Mouse (Mus musculus) stomach, embryonic 14.5 days (tissue): ENCODE results near the gene Lcmt1. TPM values are rescaled to one million over a fixed set of nuclear protein-coding genes. Genes with fewer than 3 reads are reported as not detected.

Experiments
- ATAC-seq: fragments of 200-750 bp; cut with Nextera tagmentation; 2 replicates; pipeline ENCODE4 v1.8.0; 2017; ENCODE audit warnings: low read depth, moderate TSS enrichment; ENCODE audit not compliant: insufficient number of reproducible peaks, insufficient read depth, low FRiP score
- H3K27ac ChIP-seq: fragments of 300-500 bp; sonication (generic); 2 replicates; pipeline ENCODE4 v1.5.1; 2014; ENCODE audit warnings: mild to moderate bottlenecking, low read length, moderate library complexity, mixed read lengths
- H3K27me3 ChIP-seq: fragments of 300-500 bp; sonication (generic); 2 replicates; pipeline ENCODE4 v1.6.1; 2014; ENCODE audit warnings: low read length, control low read depth, mixed read lengths; ENCODE audit not compliant: control insufficient read depth, insufficient read depth
- H3K36me3 ChIP-seq: fragments of 300-500 bp; sonication (generic); 2 replicates; pipeline ENCODE4 v1.6.1; 2014; ENCODE audit warnings: mild to moderate bottlenecking, control low read depth, low read length, moderate library complexity, mixed read lengths; ENCODE audit not compliant: control insufficient read depth, insufficient read depth
- H3K4me1 ChIP-seq: fragments of 300-500 bp; sonication (generic); 2 replicates; pipeline ENCODE4 v1.6.1; 2014; ENCODE audit warnings: low read length, control low read depth, mixed read lengths; ENCODE audit not compliant: control insufficient read depth, insufficient read depth
- H3K4me2 ChIP-seq: fragments of 300-500 bp; sonication (generic); replicated peaks from 2 replicates; pipeline ENCODE4 v1.6.1; 2014; ENCODE audit warnings: low read depth, low read length, control low read depth
- H3K4me3 ChIP-seq: fragments of 300-500 bp; sonication (generic); 2 replicates; pipeline ENCODE4 v1.5.1; 2014; ENCODE audit warnings: low read depth, low read length, control low read depth
- H3K9ac ChIP-seq: fragments of 300-500 bp; sonication (generic); replicated peaks from 2 replicates; pipeline ENCODE4 v1.6.1; 2014; ENCODE audit warnings: low read depth, mild to moderate bottlenecking, control low read depth, low read length, moderate library complexity, mixed read lengths
- H3K9me3 ChIP-seq: fragments of 300-500 bp; sonication (generic); 2 replicates; pipeline ENCODE4 v1.6.1; 2016; ENCODE audit warnings: low read depth, low read length, control low read depth; ENCODE audit not compliant: control insufficient read depth
- WGBS: fragments of 180-500 bp; shearing (Covaris S2); extraction: QIAGEN DNeasy Blood & Tissue Kit; methylation state at CpG from one replicate; pipeline ENCODE4 v1.1.7; 2014; 5-methylcytosine and 5-hydroxymethylcytosine counted together
- polyA plus RNA-seq: library from polyadenylated mRNA; unstranded; fragments of >200 nt; fragmentation: Nextera tagmentation; extraction: Ambion mirVana; gene quantifications from 2 replicates; pipeline ENCODE4 v1.2.1, GENCODE M21; 2014

Gene Lcmt1
- polyA plus RNA-seq, 1 experiment from 2014 or later = 49.8 TPM

DNA sequence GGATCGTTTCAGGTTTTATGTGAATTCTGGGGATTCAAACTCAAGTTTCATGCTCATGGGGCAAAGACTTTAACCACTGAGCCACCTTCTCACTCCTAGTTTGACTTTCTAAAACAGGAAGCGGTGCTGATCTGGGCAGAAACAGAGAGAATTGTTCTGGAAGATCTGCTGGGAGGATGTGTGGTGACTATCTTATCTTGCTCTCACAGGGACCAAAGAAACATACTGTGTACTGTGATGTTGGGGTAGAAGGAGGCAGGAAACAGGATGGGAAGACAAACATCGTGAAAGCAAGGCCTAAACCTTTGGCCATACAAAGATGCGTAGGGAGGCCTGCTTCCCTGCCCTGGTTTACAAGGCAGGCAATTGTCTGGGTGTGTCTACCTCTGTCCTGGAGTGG, 89.7 kb downstream of the Lcmt1 start:
- Histone ChIP-seq H3K36me3 (no peaks in the 10 kb centered on the region), H3K9me3 (no peaks in the 10 kb centered on the region), H3K4me2 (no peak overlapping the region), H3K4me3 (no peak overlapping the region), H3K9ac (no peak overlapping the region), H3K4me1 (no peaks in the 10 kb centered on the region), H3K27me3 (no peaks in the 10 kb centered on the region), H3K27ac (no peak overlapping the region)
- WGBS = 77% methylated on average over 4 of the region's 4 CpGs
- ATAC-seq = no peak; the same call in 1 of the 2 replicates

DNA sequence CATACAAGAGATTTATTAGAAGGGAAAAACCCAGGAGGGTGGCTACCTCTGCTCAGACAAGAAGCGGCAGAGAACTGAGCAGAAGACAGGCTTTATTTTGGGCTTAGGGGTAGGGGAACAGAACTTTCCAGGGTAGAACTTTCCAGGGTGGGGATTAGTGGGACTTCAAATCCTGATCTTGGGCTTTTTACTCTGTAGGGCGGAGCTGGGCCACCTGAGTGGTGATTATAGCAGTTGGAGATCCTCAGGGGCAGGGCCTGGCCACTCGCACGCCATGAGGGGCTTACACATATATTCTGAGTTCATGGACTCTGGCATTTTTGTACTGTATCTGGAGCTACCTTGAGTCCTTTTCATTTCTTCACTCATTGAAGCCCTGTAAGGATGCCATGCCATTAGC, 91.7 kb downstream of the Lcmt1 start:
- 84% methylated on average over 4 of the region's 4 CpGs for WGBS
- H3K9ac ChIP-seq = no peak overlapping the region
- no peak overlapping the region for H3K27ac ChIP-seq
- no peak overlapping the region for H3K4me2 ChIP-seq
- no peaks in the 10 kb centered on the region for H3K9me3 ChIP-seq
- H3K36me3 ChIP-seq = no peaks in the 10 kb centered on the region
- no peaks in the 10 kb centered on the region for H3K4me1 ChIP-seq
- no peaks in the 10 kb centered on the region for H3K27me3 ChIP-seq
- no peak overlapping the region for H3K4me3 ChIP-seq
- ATAC-seq = no peak

DNA sequence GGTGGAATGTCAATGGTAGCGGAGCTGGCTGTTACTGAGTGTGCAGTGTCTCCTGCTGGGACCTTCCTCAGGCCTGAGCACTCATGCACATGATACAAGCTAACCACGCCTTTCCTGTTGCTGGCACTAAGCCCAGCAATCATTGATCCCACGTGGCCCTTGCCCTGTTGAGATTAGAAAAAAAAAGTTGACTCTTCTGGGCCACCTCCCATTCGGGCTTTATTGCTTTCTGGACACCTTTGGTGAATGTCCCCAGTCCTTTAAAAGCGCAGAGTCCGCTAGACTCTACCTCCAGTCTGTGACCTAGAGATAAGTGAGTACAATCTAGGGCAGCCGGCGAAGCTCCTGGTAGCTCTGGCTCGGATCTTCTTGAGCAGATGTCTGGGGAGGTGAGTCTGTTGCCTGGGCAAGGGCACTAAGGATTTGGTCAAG, 92.5 kb downstream of the Lcmt1 start, which contains the start of gene Aqp8:
Gene Aqp8 (plus strand): TSS at position 222 of the 432 bp plus-strand sequence.
- no peak within 1 kb of the TSS for H3K4me2 ChIP-seq
- no peak within 1 kb of the TSS for H3K9ac ChIP-seq
- H3K27me3 ChIP-seq = no peaks in the 10 kb centered on the region
- WGBS = 72% methylated on average over 9 of the region's 9 CpGs
- H3K27ac ChIP-seq = no peak within 1 kb of the TSS
- ATAC-seq = peak; percentile 53
- H3K36me3 ChIP-seq = no peaks in the 10 kb centered on the region
- H3K9me3 ChIP-seq = no peaks in the 10 kb centered on the region
- no peak within 1 kb of the TSS for H3K4me3 ChIP-seq
- H3K4me1 ChIP-seq = no peaks in the 10 kb centered on the region

DNA sequence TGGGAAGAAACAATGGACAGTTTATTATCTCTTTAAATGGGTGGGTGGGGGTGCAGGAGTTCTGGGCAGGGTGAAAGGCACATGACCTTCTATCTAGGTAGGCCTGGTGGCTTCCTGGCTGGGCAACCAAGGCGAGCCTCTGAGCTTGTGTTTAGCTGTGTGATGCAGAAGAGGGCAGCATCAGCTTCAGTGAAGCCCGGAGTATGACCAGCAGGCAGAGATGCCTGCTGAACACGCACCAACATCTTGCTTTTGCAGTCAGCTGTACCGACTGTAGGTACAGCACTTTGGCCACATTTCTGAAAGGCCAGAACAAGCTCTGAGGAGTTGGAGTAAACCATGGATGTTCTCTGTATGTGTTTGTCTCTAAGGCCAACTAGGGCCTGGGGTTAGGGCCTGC, 94.0 kb downstream of the Lcmt1 start:
- Histone ChIP-seq H3K9me3 (no peaks in the 10 kb centered on the region), H3K36me3 (no peaks in the 10 kb centered on the region), H3K4me3 (no peak overlapping the region), H3K27me3 (no peaks in the 10 kb centered on the region), H3K27ac (no peak overlapping the region), H3K4me1 (no peaks in the 10 kb centered on the region), H3K9ac (no peak overlapping the region), H3K4me2 (no peak overlapping the region)
- no peak for ATAC-seq
- WGBS = 81% methylated on average over 4 of the region's 4 CpGs

DNA sequence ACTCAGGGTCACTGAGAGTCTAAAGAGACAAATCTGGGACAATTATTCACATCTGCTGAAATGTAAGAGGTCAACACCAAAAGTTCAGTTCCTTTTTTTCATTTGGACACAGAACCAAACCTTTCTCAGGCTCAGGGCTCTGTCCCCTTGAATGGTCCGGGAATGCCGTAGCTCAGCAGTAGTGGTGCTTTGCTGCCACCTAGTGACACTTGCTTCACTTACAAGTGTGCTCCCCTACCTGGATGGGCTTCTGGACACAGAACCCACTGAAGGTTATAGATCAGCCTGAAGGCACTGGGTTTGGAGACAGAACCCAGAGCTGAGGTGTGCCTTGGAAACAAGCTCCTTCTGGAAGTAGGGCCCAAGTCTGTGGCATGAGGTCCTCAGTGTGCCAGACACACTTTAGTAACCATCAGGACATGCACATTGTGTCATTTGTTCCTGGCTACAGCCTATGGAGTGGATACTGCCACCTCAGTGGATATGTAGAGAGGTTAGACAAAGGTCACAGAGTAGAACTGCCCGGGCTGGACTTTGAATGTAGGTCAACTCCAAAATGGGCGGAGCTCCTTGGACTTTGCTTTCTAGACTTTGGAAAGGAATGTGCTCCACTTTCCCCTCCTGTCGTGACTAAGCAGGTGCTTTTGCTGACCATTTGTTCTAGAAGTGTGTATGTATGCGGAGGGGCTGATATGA, 96.3 kb downstream of the Lcmt1 start:
- ATAC-seq = peak; percentile 64; the same call in 1 of the 2 replicates
- WGBS = 26% methylated on average over 6 of the region's 6 CpGs
- no peak overlapping the region for H3K4me2 ChIP-seq

DNA sequence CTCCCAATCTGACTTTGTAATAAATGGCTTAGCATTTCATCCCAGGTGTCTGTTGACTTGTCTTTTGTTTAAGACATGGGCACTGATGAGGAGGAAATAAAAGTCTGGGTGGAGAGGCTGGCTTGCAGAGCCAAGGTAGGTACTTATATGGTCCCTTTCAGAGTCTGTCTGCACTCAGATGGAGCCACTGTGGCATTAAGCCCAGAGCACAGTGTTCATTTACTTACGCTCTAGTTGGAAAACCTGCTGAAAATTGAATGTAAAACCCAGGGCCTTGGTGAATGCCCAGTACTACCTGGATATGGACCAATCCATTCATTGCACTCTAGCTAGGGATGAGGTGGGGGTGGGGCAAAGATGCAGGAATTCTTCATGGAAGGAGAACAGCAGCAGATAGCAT, 98.4 kb downstream of the Lcmt1 start:
- Histone ChIP-seq H3K27ac (no peak overlapping the region), H3K9ac (no peak overlapping the region), H3K27me3 (no peaks in the 10 kb centered on the region), H3K4me3 (no peak overlapping the region), H3K4me1 (no peaks in the 10 kb centered on the region), H3K4me2 (no peak overlapping the region), H3K36me3 (no peaks in the 10 kb centered on the region), H3K9me3 (no peaks in the 10 kb centered on the region)
- WGBS = 80% methylated on average over 1 of the region's 1 CpGs
- ATAC-seq = no peak

More for the DNA sequence above, 96.3 kb downstream of the Lcmt1 start:
- H3K9ac ChIP-seq = no peak overlapping the region
- no peaks in the 10 kb centered on the region for H3K36me3 ChIP-seq
- no peak overlapping the region for H3K4me3 ChIP-seq
- no peaks in the 10 kb centered on the region for H3K9me3 ChIP-seq
- no peak overlapping the region for H3K27ac ChIP-seq
- no peaks in the 10 kb centered on the region for H3K27me3 ChIP-seq
- no peaks in the 10 kb centered on the region for H3K4me1 ChIP-seq

Other genes starting within 250 kb of the Lcmt1 start
- gene Tnrc6a, start 245.9 kb upstream of the Lcmt1 start, polyA plus RNA-seq = 59.8 and 59.9 TPM in 2 replicates
- 0.15 and 0.20 TPM in 2 replicates for gene Slc5a11, start 155.0 kb upstream of the Lcmt1 start, polyA plus RNA-seq
- 25.3 and 26.6 TPM in 2 replicates for gene Arhgap17, start 131 bp downstream of the Lcmt1 start, polyA plus RNA-seq
- not detected in 2 replicates for gene Aqp8, start 92.5 kb downstream of the Lcmt1 start, polyA plus RNA-seq
- gene Zkscan2, start 130.7 kb downstream of the Lcmt1 start, polyA plus RNA-seq = 4.5 and 5.1 TPM in 2 replicates